Mouse (Mus musculus): ENCODE measurements at regions not wholly inside any gene's neighbourhood (a gene's known extent, or its start where the extent isn't known, plus 50 kb on each side); places are given as distances from the start of the nearest gene placed in this dataset.
A peak's percentile ranks its signal among the peaks of the same experiment; 100 is the strongest.

DNA sequence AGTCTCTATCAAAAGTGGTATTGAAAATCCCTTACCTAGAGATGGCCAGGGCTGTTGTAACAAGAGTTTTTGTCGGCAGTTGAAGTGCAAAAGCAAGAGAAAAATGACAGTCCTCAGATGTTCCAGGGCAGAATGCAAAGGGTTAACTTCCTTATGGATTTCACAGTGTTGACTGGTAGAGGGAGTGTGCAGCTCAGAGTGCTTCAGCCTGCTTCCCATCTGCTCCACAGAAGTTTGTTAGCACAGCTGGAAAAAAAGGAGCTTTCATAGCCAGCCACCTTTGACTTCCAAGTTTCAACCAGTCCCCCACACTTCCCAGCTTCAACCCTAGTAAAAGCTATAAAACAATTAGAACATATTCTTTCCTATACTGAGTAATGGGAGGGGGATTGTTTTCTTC lies 1098.9 kb downstream of the Slc22a22 start:
- Histone ChIP-seq H3K36me3 (ENCODE audit: insufficient read depth, low read length) (no peaks in the 10 kb centered on the region), H3K9me3 (ENCODE audit: low read length) (no peaks in the 10 kb centered on the region), H3K27me3 (ENCODE audit: insufficient read depth, low read length) (no peaks in the 10 kb centered on the region), H3K4me3 (replicated peaks; ENCODE audit: low read length) (no peak overlapping the region), H3K4me1 (replicated peaks; ENCODE audit: low read depth, low read length) (no peaks in the 10 kb centered on the region)
- TF ChIP-seq NANOG (IDR thresholded peaks at IDR 0.05; ENCODE audit: borderline replicate concordance, low read length) (no peak), POU5F1 (IDR thresholded peaks at IDR 0.05; ENCODE audit: borderline replicate concordance, low read length) (no peak), CTCF (conservative IDR thresholded peaks at IDR 0.05; ENCODE audit: low read length) (no peak)

DNA sequence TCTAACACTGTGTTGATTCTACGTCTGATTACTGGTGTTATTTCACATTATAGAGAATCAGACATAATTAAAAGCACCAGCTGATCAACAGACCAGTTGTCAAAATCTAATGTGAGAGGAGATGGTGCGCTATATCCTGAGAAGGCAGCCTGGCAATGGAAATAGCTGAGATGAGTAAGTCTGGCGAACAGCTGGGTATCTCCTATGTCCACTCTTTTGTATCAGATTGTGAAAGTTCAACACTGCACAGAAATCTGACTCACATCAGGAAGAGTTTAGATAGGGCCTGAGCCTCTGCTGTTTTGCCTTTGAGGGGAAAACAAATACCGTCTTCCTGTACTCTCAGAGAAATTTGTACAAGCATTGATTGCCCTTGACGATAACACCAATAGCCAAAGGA lies 1126.5 kb downstream of the Slc22a22 start:
- Histone ChIP-seq H3K36me3 (ENCODE audit: insufficient read depth, low read length) (no peaks in the 10 kb centered on the region), H3K27me3 (ENCODE audit: insufficient read depth, low read length) (no peaks in the 10 kb centered on the region), H3K4me3 (replicated peaks; ENCODE audit: low read length) (no peak overlapping the region), H3K4me1 (replicated peaks; ENCODE audit: low read depth, low read length) (no peaks in the 10 kb centered on the region), H3K9me3 (ENCODE audit: low read length) (no peaks in the 10 kb centered on the region)
- TF ChIP-seq CTCF (conservative IDR thresholded peaks at IDR 0.05; ENCODE audit: low read length): no peak
- TF ChIP-seq POU5F1 (IDR thresholded peaks at IDR 0.05; ENCODE audit: borderline replicate concordance, low read length): no peak
- no peak for TF ChIP-seq NANOG (IDR thresholded peaks at IDR 0.05; ENCODE audit: borderline replicate concordance, low read length)

DNA sequence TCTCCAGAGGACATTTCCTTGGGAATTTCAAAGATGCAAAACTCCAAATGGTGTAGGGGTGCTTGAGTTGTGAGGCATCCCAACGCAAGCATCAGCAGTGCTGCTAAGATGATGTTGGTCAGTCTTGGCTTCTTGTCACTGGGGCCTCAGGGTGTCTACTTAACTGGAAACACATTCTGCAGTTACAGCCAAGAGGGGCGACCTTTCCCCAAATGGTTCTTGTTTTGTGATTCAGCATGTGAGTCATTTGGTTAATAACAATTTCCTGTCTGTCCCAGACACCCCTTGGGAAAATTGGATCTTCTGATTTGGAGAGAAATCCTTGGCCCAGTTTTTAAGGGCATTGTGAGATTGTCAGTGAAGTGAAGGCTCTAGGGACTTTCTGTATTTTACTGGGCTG lies 1131.3 kb downstream of the Slc22a22 start:
- TF ChIP-seq POU5F1 (IDR thresholded peaks at IDR 0.05; ENCODE audit: borderline replicate concordance, low read length) (no peak), NANOG (IDR thresholded peaks at IDR 0.05; ENCODE audit: borderline replicate concordance, low read length) (no peak), CTCF (conservative IDR thresholded peaks at IDR 0.05; ENCODE audit: low read length) (no peak)
- no peak overlapping the region for H3K4me3 ChIP-seq (replicated peaks; ENCODE audit: low read length)
- no peaks in the 10 kb centered on the region for H3K9me3 ChIP-seq (ENCODE audit: low read length)
- no peaks in the 10 kb centered on the region for H3K4me1 ChIP-seq (replicated peaks; ENCODE audit: low read depth, low read length)
- no peaks in the 10 kb centered on the region for H3K27me3 ChIP-seq (ENCODE audit: insufficient read depth, low read length)
- H3K36me3 ChIP-seq (ENCODE audit: insufficient read depth, low read length): no peaks in the 10 kb centered on the region

GRCm38 (mm10) chr15:56344973-56345372 lies 1132.5 kb downstream of the Slc22a22 start:
- H3K36me3 ChIP-seq (ENCODE audit: insufficient read depth, low read length): no peaks in the 10 kb centered on the region
- no peaks in the 10 kb centered on the region for H3K4me1 ChIP-seq (replicated peaks; ENCODE audit: low read depth, low read length)
- H3K9me3 ChIP-seq (ENCODE audit: low read length): no peaks in the 10 kb centered on the region
- no peaks in the 10 kb centered on the region for H3K27me3 ChIP-seq (ENCODE audit: insufficient read depth, low read length)
- H3K4me3 ChIP-seq (replicated peaks; ENCODE audit: low read length): no peak overlapping the region
- TF ChIP-seq CTCF (conservative IDR thresholded peaks at IDR 0.05; ENCODE audit: low read length) (no peak), NANOG (IDR thresholded peaks at IDR 0.05; ENCODE audit: borderline replicate concordance, low read length) (no peak), POU5F1 (IDR thresholded peaks at IDR 0.05; ENCODE audit: borderline replicate concordance, low read length) (no peak)

DNA sequence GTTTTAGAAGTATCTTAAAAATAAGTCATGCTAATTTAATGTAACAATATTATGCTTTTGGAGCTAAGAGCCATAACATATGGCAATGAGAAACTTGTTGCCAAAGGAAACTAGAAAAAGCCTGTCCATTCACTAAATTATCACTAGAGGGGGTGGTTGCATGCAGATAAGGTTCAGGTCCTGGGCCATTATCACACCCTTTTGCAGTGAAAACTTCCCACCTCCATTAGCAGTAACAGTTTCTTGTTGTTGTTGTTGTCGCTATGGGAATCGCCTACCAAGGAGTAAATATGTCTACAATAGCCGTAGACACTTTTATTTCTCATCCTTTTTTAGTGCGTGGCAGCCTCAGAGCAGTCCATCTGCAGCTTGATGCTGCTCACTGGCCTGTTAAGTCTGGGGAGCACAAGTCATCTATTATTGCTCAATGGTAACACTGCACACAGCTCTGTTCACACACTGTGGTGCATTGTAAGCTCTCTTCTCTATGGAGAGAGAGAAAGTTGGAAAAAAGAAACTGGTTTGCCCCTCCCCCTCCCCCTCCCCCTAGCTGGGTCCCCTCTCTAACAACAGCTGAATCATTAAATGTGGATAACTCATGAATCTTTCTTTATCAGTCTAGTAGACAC lies 1133.0 kb downstream of the Slc22a22 start:
- no peaks in the 10 kb centered on the region for H3K9me3 ChIP-seq (ENCODE audit: low read length)
- TF ChIP-seq POU5F1 (IDR thresholded peaks at IDR 0.05; ENCODE audit: borderline replicate concordance, low read length): no peak
- peak; percentile 37 for TF ChIP-seq CTCF (conservative IDR thresholded peaks at IDR 0.05; ENCODE audit: low read length)
- no peaks in the 10 kb centered on the region for H3K27me3 ChIP-seq (ENCODE audit: insufficient read depth, low read length)
- H3K4me3 ChIP-seq (replicated peaks; ENCODE audit: low read length): no peak overlapping the region
- H3K4me1 ChIP-seq (replicated peaks; ENCODE audit: low read depth, low read length): no peaks in the 10 kb centered on the region
- H3K36me3 ChIP-seq (ENCODE audit: insufficient read depth, low read length): no peaks in the 10 kb centered on the region

DNA sequence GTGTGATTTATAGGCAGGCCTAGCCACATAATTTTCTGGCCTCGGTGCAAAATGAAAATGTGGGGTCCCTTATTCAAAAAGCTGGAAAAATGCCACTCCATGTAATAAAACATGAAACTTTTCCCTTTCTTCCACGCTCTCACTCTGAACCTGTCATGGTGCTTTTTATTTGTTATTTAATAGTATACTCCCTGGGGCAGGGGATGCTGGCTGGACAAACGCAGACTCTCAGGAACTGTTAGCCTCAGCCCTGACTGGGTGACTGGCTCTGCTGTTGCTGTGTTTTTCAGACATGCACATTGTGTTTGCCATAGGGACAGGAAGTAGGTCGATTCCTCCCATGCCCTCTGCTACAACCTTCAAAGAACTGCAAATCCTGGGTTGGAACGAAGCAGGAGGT lies 1139.5 kb downstream of the Slc22a22 start:
- TF ChIP-seq POU5F1 (IDR thresholded peaks at IDR 0.05; ENCODE audit: borderline replicate concordance, low read length): no peak
- Histone ChIP-seq H3K36me3 (ENCODE audit: insufficient read depth, low read length) (no peaks in the 10 kb centered on the region), H3K4me3 (replicated peaks; ENCODE audit: low read length) (no peak overlapping the region), H3K9me3 (ENCODE audit: low read length) (no peaks in the 10 kb centered on the region), H3K27me3 (ENCODE audit: insufficient read depth, low read length) (no peaks in the 10 kb centered on the region), H3K4me1 (replicated peaks; ENCODE audit: low read depth, low read length) (no peaks in the 10 kb centered on the region)

DNA sequence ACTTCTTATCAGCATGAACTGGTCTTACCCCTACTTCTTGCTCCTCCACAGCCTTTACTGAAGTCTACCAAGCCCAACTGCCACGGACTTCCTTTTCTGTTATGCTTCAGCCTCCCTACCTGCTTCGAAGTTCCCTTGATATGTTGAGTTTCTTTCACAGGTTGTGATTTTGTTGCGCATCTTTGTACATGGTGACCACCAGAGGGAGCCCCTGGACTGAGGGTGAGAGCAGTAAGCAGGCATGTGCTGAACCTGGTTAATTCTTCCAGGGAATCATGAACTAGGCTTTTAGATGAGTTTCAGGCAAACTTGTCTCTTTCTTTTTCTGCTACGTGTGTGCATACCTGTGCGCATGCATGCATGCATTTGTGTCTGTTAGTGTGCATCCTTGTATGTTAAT lies 1141.0 kb downstream of the Slc22a22 start:
- no peak overlapping the region for H3K4me3 ChIP-seq (replicated peaks; ENCODE audit: low read length)
- no peaks in the 10 kb centered on the region for H3K4me1 ChIP-seq (replicated peaks; ENCODE audit: low read depth, low read length)
- no peak for TF ChIP-seq NANOG (IDR thresholded peaks at IDR 0.05; ENCODE audit: borderline replicate concordance, low read length)
- TF ChIP-seq POU5F1 (IDR thresholded peaks at IDR 0.05; ENCODE audit: borderline replicate concordance, low read length): no peak
- peak; percentile 55 for TF ChIP-seq CTCF (conservative IDR thresholded peaks at IDR 0.05; ENCODE audit: low read length)
- no peaks in the 10 kb centered on the region for H3K36me3 ChIP-seq (ENCODE audit: insufficient read depth, low read length)
- no peaks in the 10 kb centered on the region for H3K27me3 ChIP-seq (ENCODE audit: insufficient read depth, low read length)
- H3K9me3 ChIP-seq (ENCODE audit: low read length): no peaks in the 10 kb centered on the region

GRCm38 (mm10) chr15:56335011-56335410 lies 1142.4 kb downstream of the Slc22a22 start:
- Histone ChIP-seq H3K9me3 (ENCODE audit: low read length) (no peaks in the 10 kb centered on the region), H3K27me3 (ENCODE audit: insufficient read depth, low read length) (no peaks in the 10 kb centered on the region), H3K36me3 (ENCODE audit: insufficient read depth, low read length) (no peaks in the 10 kb centered on the region), H3K4me1 (replicated peaks; ENCODE audit: low read depth, low read length) (no peaks in the 10 kb centered on the region), H3K4me3 (replicated peaks; ENCODE audit: low read length) (no peak overlapping the region)
- no peak for TF ChIP-seq NANOG (IDR thresholded peaks at IDR 0.05; ENCODE audit: borderline replicate concordance, low read length)
- no peak for TF ChIP-seq POU5F1 (IDR thresholded peaks at IDR 0.05; ENCODE audit: borderline replicate concordance, low read length)
- no peak for TF ChIP-seq CTCF (conservative IDR thresholded peaks at IDR 0.05; ENCODE audit: low read length)

- Histone ChIP-seq H3K27me3 (ENCODE audit: insufficient read depth, low read length) (no peaks in the 10 kb centered on the region), H3K4me1 (replicated peaks; ENCODE audit: low read depth, low read length) (no peaks in the 10 kb centered on the region), H3K4me3 (replicated peaks; ENCODE audit: low read length) (no peak overlapping the region), H3K9me3 (ENCODE audit: low read length) (no peaks in the 10 kb centered on the region), H3K36me3 (ENCODE audit: insufficient read depth, low read length) (no peaks in the 10 kb centered on the region)
- no peak for TF ChIP-seq NANOG (IDR thresholded peaks at IDR 0.05; ENCODE audit: borderline replicate concordance, low read length)
- no peak for TF ChIP-seq CTCF (conservative IDR thresholded peaks at IDR 0.05; ENCODE audit: low read length)
- TF ChIP-seq POU5F1 (IDR thresholded peaks at IDR 0.05; ENCODE audit: borderline replicate concordance, low read length): no peak
Measured at GRCm38 (mm10) chr15:56320501-56320900, 1156.9 kb downstream of the Slc22a22 start.
